Mouse (Mus musculus) G1E (cell line): Measurements from ENCODE around the gene Ablim2.

ENCODE experiments used
- CTCF ChIP-seq: IDR thresholded peaks from 2 replicates; pipeline ENCODE4 v1.5.1; 2012; ENCODE audit warnings: low read depth, low read length, inconsistent platforms, mixed read lengths
- GATA1 ChIP-seq: IDR thresholded peaks from 2 replicates; pipeline ENCODE4 v1.6.1; 2012; ENCODE audit warnings: borderline replicate concordance, low read length, inconsistent platforms, mixed read lengths
- TAL1 ChIP-seq: conservative IDR thresholded peaks from 2 replicates; pipeline ENCODE4 v1.6.1; 2012; ENCODE audit warnings: low read depth, low read length, inconsistent platforms, mixed read lengths

DNA sequence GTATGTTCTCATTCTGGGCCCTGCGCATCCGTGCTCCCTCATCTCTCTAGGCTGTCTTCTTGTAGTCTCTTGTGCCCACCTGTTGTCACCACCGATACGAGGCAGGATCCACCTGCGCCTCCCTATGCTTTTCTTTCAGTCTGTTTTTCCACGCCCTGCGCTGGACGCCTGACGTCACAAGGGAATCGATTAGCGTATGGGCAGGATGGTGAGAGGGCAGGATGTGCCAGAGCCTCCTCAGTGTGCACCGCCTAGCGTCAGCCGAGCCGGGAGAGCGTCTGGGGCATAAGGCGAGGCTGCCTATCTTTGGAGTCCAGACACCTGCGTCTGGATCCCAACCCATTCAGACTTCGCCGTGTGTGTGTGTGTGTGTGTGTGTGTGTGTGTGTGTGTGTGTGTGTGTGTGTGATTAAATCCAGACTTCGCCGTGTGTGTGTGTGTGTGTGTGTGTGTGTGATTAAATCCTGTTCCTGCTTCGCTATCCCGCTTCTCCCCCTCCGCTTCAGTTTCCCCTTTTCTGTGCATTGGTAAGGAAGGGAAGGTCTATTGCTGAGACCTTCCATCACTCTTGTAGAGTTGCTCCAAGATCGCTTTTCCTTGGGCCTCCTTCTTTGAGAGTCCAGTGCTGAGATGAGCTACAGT is 562 bp upstream of the Ablim2 start:
- no peak for TF ChIP-seq CTCF
- TF ChIP-seq GATA1, result no peak
- no peak for TF ChIP-seq TAL1
